Comparison of ENCODE assay signal across 22 mouse cellular contexts in genomic region chr10:24142735-24143134, GRCm38 (mm10). TPM values are rescaled to one million over a fixed set of nuclear protein-coding genes. Genes with fewer than 3 reads are reported as not detected.
"Had no signal": no experiment of that assay in that cellular context is flagged by ENCODE, and none has a peak within 500 bp of the region (broad histone marks: within the 10 kb centered on the region; RNA-seq: fewer than 3 reads in every experiment).

No protein-coding gene starts in this region.

- H3K36me3 ChIP-seq: limb, embryonic 15.5 days; liver, embryonic 12.5 days; midbrain, embryonic 12.5 days; stomach, embryonic 15.5 days had no signal

- ATAC-seq: liver, embryonic 12.5 days; midbrain, embryonic 16.5 days had no signal

- H3K27me3 ChIP-seq: limb, embryonic 15.5 days; liver, embryonic 12.5 days; midbrain, embryonic 12.5 days; stomach, embryonic 15.5 days had no signal

- H3K4me3 ChIP-seq: left cerebral cortex, adult 2 months; limb, embryonic 15.5 days; liver, embryonic 12.5 days; midbrain, embryonic 12.5 days; stomach, embryonic 15.5 days had no signal

- H3K4me2 ChIP-seq: limb, embryonic 15.5 days; liver, embryonic 12.5 days; lung, embryonic 14.5 days; midbrain, embryonic 12.5 days; stomach, embryonic 15.5 days had no signal

- H3K27ac ChIP-seq: left cerebral cortex, adult 2 months; limb, embryonic 15.5 days; liver, embryonic 12.5 days; midbrain, embryonic 12.5 days; stomach, embryonic 15.5 days had no signal

- DNase-seq: kidney, postnatal 14 days; lung, embryonic 14.5 days; lung, postnatal 10 days; lung, postnatal 4 days; spleen, adult 18-20 months; thymus, postnatal 36 days had no signal

- H3K9ac ChIP-seq: limb, embryonic 15.5 days; liver, embryonic 12.5 days; lung, embryonic 14.5 days; midbrain, embryonic 12.5 days; stomach, embryonic 15.5 days had no signal

- H3K9me3 ChIP-seq: limb, embryonic 15.5 days; liver, embryonic 12.5 days; midbrain, embryonic 12.5 days; stomach, embryonic 15.5 days had no signal

- H3K4me1 ChIP-seq: limb, embryonic 15.5 days; liver, embryonic 12.5 days; midbrain, embryonic 12.5 days; stomach, embryonic 15.5 days had no signal

RNA-seq across cellular contexts. Expression of gene Taar9, which starts 33.4 kb away (rescaled TPM):
- total RNA-seq: layer of hippocampus, postnatal 25 days; left cerebral cortex, adult 2 months; left cerebral cortex, postnatal 25 days; megakaryocyte-erythroid progenitor cell, adult 5-6 weeks had no signal
- polyA plus RNA-seq: kidney, embryonic 14.5 days; large intestine, adult 2 months; limb, embryonic 11.5 days; limb, embryonic 15.5 days; liver, embryonic 12.5 days; liver, embryonic 16.5 days; lung, embryonic 14.5 days; midbrain, embryonic 12.5 days; midbrain, embryonic 16.5 days; neural tube, embryonic 14.5 days; stomach, embryonic 15.5 days; testis, adult 2 months; thymus, postnatal 0 days had no signal

RNA-seq across cellular contexts. Expression of gene Taar8c, which starts 41.0 kb away (rescaled TPM):
- total RNA-seq: layer of hippocampus, postnatal 25 days; left cerebral cortex, adult 2 months; left cerebral cortex, postnatal 25 days; megakaryocyte-erythroid progenitor cell, adult 5-6 weeks had no signal
- polyA plus RNA-seq: kidney, embryonic 14.5 days; large intestine, adult 2 months; limb, embryonic 11.5 days; limb, embryonic 15.5 days; liver, embryonic 12.5 days; liver, embryonic 16.5 days; lung, embryonic 14.5 days; midbrain, embryonic 12.5 days; midbrain, embryonic 16.5 days; neural tube, embryonic 14.5 days; stomach, embryonic 15.5 days; testis, adult 2 months; thymus, postnatal 0 days had no signal

RNA-seq across cellular contexts. Expression of gene Taar8b, which starts 50.6 kb away (rescaled TPM):
- total RNA-seq: layer of hippocampus, postnatal 25 days; left cerebral cortex, adult 2 months; left cerebral cortex, postnatal 25 days; megakaryocyte-erythroid progenitor cell, adult 5-6 weeks had no signal
- polyA plus RNA-seq: kidney, embryonic 14.5 days; large intestine, adult 2 months; limb, embryonic 11.5 days; limb, embryonic 15.5 days; liver, embryonic 12.5 days; liver, embryonic 16.5 days; lung, embryonic 14.5 days; midbrain, embryonic 12.5 days; midbrain, embryonic 16.5 days; neural tube, embryonic 14.5 days; stomach, embryonic 15.5 days; testis, adult 2 months; thymus, postnatal 0 days had no signal
